Mouse (Mus musculus) megakaryocyte, embryonic 14.5 days (primary cell): ENCODE measurements around the gene Pxn.

ENCODE experiments used
- FLI1 ChIP-seq: IDR thresholded peaks from 2 replicates; pipeline ENCODE4 v1.6.1; 2012; ENCODE audit warnings: low read length, inconsistent platforms, mixed read lengths
- GATA1 ChIP-seq: IDR thresholded peaks from 3 replicates; pipeline ENCODE4 v1.6.1; 2012; ENCODE audit warnings: mixed read lengths, low read length, inconsistent platforms, borderline replicate concordance

GRCm38 (mm10) chr5:115550482-115551005 is 44.1 kb downstream of the Pxn start:
- TF ChIP-seq GATA1, result no peak
- TF ChIP-seq FLI1, result no peak
